Mouse (Mus musculus) MN1 (cell line): ENCODE data around the gene Pccb.

Experiments used
- DNase-seq: peaks from one replicate; pipeline ENCODE4 v3.0.0-alpha.2; 2016; ENCODE audit warnings: low spot score

Pccb gene

GRCm38 (mm10) chr9:100987006-100987405 lies 47.7 kb downstream of the Pccb start:
- DNase-seq = no peak

- no peak for DNase-seq
These were observed 50.1 kb downstream of the Pccb start for GRCm38 (mm10) chr9:100984381-100985310.

GRCm38 (mm10) chr9:100982786-100983185 lies 51.9 kb downstream of the Pccb start:
- no peak for DNase-seq

GRCm38 (mm10) chr9:100979260-100979659 lies 55.4 kb downstream of the Pccb start:
- DNase-seq = peak; percentile 13

- DNase-seq = no peak
These were observed 56.0 kb downstream of the Pccb start for GRCm38 (mm10) chr9:100978666-100979065.

GRCm38 (mm10) chr9:100969461-100969860 lies 65.2 kb downstream of the Pccb start:
- no peak for DNase-seq

GRCm38 (mm10) chr9:100964106-100964505 lies 70.6 kb downstream of the Pccb start:
- DNase-seq = no peak

- DNase-seq = no peak
These were observed 71.2 kb downstream of the Pccb start for GRCm38 (mm10) chr9:100963428-100963912.

GRCm38 (mm10) chr9:100962903-100963427 lies 71.7 kb downstream of the Pccb start:
- DNase-seq = no peak

- DNase-seq = peak; percentile 86
These were observed 83.2 kb downstream of the Pccb start for GRCm38 (mm10) chr9:100951481-100951880.

GRCm38 (mm10) chr9:100944677-100945365 lies 89.9 kb downstream of the Pccb start:
- no peak for DNase-seq

GRCm38 (mm10) chr9:100942042-100942441 lies 92.7 kb downstream of the Pccb start:
- peak; percentile 26 for DNase-seq
